Mouse (Mus musculus) ES-E14 (cell line): ENCODE measurements at regions not wholly inside any gene's neighbourhood (a gene's known extent, or its start where the extent isn't known, plus 50 kb on each side); places are given as distances from the start of the nearest gene placed in this dataset.

Experiments used
- HCFC1 ChIP-seq: IDR thresholded peaks from 2 replicates; pipeline ENCODE4 v1.6.1; 2012; ENCODE audit warnings: low read length, inconsistent platforms, borderline replicate concordance; ENCODE audit not compliant: insufficient read depth
- MAFK ChIP-seq: IDR thresholded peaks from 2 replicates; pipeline ENCODE4 v1.6.1; 2014; ENCODE audit warnings: mild to moderate bottlenecking, low read depth, low read length, inconsistent platforms; ENCODE audit not compliant: insufficient read depth
- ZC3H11A ChIP-seq: IDR thresholded peaks from 2 replicates; pipeline ENCODE4 v1.6.1; 2012; ENCODE audit warnings: low read depth, mild to moderate bottlenecking, inconsistent platforms, low read length, borderline replicate concordance
- ZNF384 ChIP-seq: IDR thresholded peaks from 2 replicates; pipeline ENCODE4 v1.6.1; 2012; ENCODE audit warnings: low read depth, low read length, inconsistent platforms

GRCm38 (mm10) chr1:105088765-105089520 is 267.6 kb downstream of the Rnf152 start:
- TF ChIP-seq ZC3H11A (no peak), HCFC1 (no peak), MAFK (no peak), ZNF384 (no peak)
